20 mouse cellular contexts compared by ENCODE assay signal in the genomic region with DNA sequence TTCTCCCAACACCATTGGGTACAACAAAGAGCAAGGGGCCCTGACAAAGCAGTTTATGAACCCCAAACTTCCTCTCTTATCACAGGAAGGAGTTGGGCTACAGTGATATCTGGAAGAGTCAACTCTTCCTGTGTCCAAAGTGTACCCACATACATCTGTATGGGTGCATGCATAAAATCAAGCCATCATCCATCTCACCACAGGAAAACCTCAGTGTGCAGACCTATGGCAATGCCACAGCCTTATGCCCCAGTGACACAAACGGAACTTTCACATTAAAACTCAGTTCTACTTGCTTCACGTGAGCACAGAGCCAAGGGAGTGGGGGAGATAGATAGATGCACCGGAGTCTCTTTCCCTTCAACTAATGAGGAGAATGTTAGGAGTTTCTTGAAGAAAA. TPM values are rescaled to one million over a fixed set of nuclear protein-coding genes. Genes with fewer than 3 reads are reported as not detected.
DNase-seq lines count a peak whose midpoint lies in the region; ATAC-seq lines count a peak whose summit lies in the region.
"Had no signal": no experiment of that assay in that cellular context is flagged by ENCODE, and none has a peak within 500 bp of the region (broad histone marks: within the 10 kb centered on the region; RNA-seq: fewer than 3 reads in every experiment).

No protein-coding gene starts in this region.

- intact Hi-C loops in heart, postnatal 10 days (cut with DNase I): loop anchor here (5.0 kb wide), 1 partner anchor 57 kb away; no protein-coding TSS in a partner anchor

- ATAC-seq in granulocyte monocyte progenitor cell, adult 5-6 weeks (replicated peaks; ENCODE audit: poor library complexity, severe bottlenecking): peak; percentile 35
- peak; percentile 24; the same call in 1 of the 2 replicates for ATAC-seq in megakaryocyte, adult 5-6 weeks (ENCODE audit: poor library complexity, severe bottlenecking)
- ATAC-seq: forebrain, embryonic 14.5 days; forebrain, embryonic 16.5 days had no signal

- DNase-seq in heart, adult 11 months: peak; percentile 52
- DNase-seq in heart, adult 8-10 months (ENCODE audit: low spot score): no peak
- DNase-seq in heart, postnatal 10 days: no peak
- DNase-seq in thymus, postnatal 14 days: no peak
- no peak for DNase-seq in lung, postnatal 14 days
- DNase-seq: adrenal gland, adult 2 months; adrenal gland, postnatal 10 days; adrenal gland, postnatal 25 days; cerebellum, adult 11 months; cerebellum, adult 18-20 months; cerebellum, adult 8-10 months; cerebellum, adult 9-11 months; cerebellum, postnatal 25 days; embryo, embryonic 11 days had no signal

RNA-seq across cellular contexts. Expression of a gene that starts 36.0 kb away (rescaled TPM):
- total RNA-seq in heart, adult 8-10 months (2022): not detected
- total RNA-seq in granulocyte monocyte progenitor cell, adult 5-6 weeks (2014; fragmentation: Nextera tagmentation): not detected in 2 replicates
- total RNA-seq in granulocyte monocyte progenitor cell, adult 5-6 weeks (2017): not detected in 2 replicates
- total RNA-seq in megakaryocyte, adult 5-6 weeks (2015): not detected in 2 replicates
- not detected in 2 replicates for total RNA-seq in megakaryocyte, adult 5-6 weeks (2017)
- total RNA-seq in heart, postnatal 10 days (2021): not detected
- total RNA-seq: adrenal gland, adult 2 months; adrenal gland, postnatal 10 days; adrenal gland, postnatal 25 days; ES-E14; MEL had no signal
